Mouse (Mus musculus) neutrophil, adult 5-6 weeks (primary cell): ENCODE data around the gene Gan. TPM values are rescaled to one million over a fixed set of nuclear protein-coding genes. Genes with fewer than 3 reads are reported as not detected.

Experiments
- ATAC-seq: fragments of 151-379, 151-347 bp; 2 replicates; pipeline ENCODE4 v1.8.0; 2017; ENCODE audit warnings: mild to moderate bottlenecking, moderate TSS enrichment; ENCODE audit not compliant: insufficient number of reproducible peaks, poor library complexity, low FRiP score, severe bottlenecking; ENCODE audit errors: extremely low read depth
- total RNA-seq: library from RNA; stranded (forward); fragments of 200-1000 nt; gene quantifications from 2 replicates; pipeline ENCODE4 v1.2.3, GENCODE M21; 2017

The Gan gene
- total RNA-seq, 1 experiment from 2014 or later, result 4.1 TPM

GRCm38 (mm10) chr8:117262685-117263084 lies 104.8 kb downstream of the Gan start:
- no peak; the same call in 1 of the 2 replicates for ATAC-seq

- ATAC-seq, result no peak
These were observed 105.5 kb downstream of the Gan start for GRCm38 (mm10) chr8:117263442-117263841.

GRCm38 (mm10) chr8:117265079-117265478 lies 107.1 kb downstream of the Gan start:
- no peak for ATAC-seq

Other genes with a start within 250 kb of the Gan start
- gene Cmc2, start 236.7 kb upstream of the Gan start, total RNA-seq, result 2.8 and 4.3 TPM in 2 replicates
- gene Cenpn, start 236.4 kb upstream of the Gan start, total RNA-seq, result 2.0 and 2.8 TPM in 2 replicates
- gene Atmin, start 214.7 kb upstream of the Gan start, total RNA-seq, result 10.4 and 12.1 TPM in 2 replicates
- gene 1700030J22Rik, start 179.2 kb upstream of the Gan start, total RNA-seq, result 1.7 TPM in 1 of 2 replicates, not detected in the other
- gene Gcsh, start 164.6 kb upstream of the Gan start, total RNA-seq, result 4.7 and 10.5 TPM in 2 replicates
- under 0.01 and 0.49 TPM in 2 replicates for gene Pkd1l2, start 75.7 kb upstream of the Gan start, total RNA-seq
- not detected in 2 replicates for gene Bco1, start 62.3 kb upstream of the Gan start, total RNA-seq
- 70.7 and 74.6 TPM in 2 replicates for gene Cmip, start 98.9 kb downstream of the Gan start, total RNA-seq